ENCODE assay signal across 19 mouse cellular contexts in the genomic region with DNA sequence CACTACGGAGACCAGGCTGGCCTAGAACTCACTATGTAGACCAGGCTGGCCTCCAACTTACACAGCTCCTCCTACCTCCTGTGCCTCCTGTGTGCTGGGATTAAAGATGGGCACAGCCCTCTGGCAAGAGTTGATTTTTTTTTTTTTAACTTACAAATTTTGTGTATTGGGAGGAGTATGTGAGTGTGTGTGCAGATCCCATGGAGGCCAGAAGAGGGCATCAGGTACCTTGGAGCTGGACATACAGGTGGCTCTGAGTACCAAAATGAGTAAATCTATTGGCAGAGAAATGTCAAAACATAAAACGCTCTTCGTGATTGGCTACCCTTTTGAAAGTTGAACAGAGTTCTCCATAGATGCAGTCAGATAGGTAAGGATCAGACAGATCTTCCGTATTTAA. TPM values are rescaled to one million over a fixed set of nuclear protein-coding genes. Genes with fewer than 3 reads are reported as not detected.
A peak's percentile ranks its signal among the peaks of the same experiment; 100 is the strongest.
DNase-seq lines count a peak whose midpoint lies in the region; ATAC-seq and TF ChIP-seq lines count a peak whose summit lies in the region.
"Had no signal": no experiment of that assay in that cellular context is flagged by ENCODE, and none has a peak within 500 bp of the region (broad histone marks: within the 10 kb centered on the region; RNA-seq: fewer than 3 reads in every experiment).

No protein-coding gene starts in this region.

- H3K4me1 ChIP-seq in cerebellum, adult 2 months (ENCODE audit: control insufficient read depth, insufficient read depth, low read length) = no peaks in the 10 kb centered on the region
- no peaks in the 10 kb centered on the region; the same call in 1 of the 2 replicates for H3K4me1 ChIP-seq in lung, postnatal 0 days (ENCODE audit: insufficient read depth, low read depth, low read length)
- H3K4me1 ChIP-seq: embryonic facial prominence, embryonic 12.5 days had no signal

- TF ChIP-seq CTCF in cerebellum, adult 2 months (IDR thresholded peaks at IDR 0.05; ENCODE audit: borderline replicate concordance, insufficient read depth, low read depth, low read length) = peak; percentile 7; the same call in 1 of the 2 replicates
- peak; percentile 27 for TF ChIP-seq CTCF in lung, postnatal 0 days (IDR thresholded peaks at IDR 0.05)

- no peaks in the 10 kb centered on the region for H3K9me3 ChIP-seq in lung, postnatal 0 days (ENCODE audit: low read length)
- H3K9me3 ChIP-seq: embryonic facial prominence, embryonic 12.5 days; forebrain, embryonic 10.5 days had no signal

- no peak for TF ChIP-seq EP300 in lung, postnatal 0 days (IDR thresholded peaks at IDR 0.05)

- no peak overlapping the region for H3K9ac ChIP-seq in lung, postnatal 0 days (replicated peaks; ENCODE audit: low read depth)
- H3K9ac ChIP-seq: embryonic facial prominence, embryonic 12.5 days; limb, embryonic 13.5 days had no signal

- ATAC-seq in lung, postnatal 0 days = no peak
- no peak for ATAC-seq in inflammation-experienced regulatory T-cells, adult 6 months

- H3K27me3 ChIP-seq in cerebellum, adult 2 months (ENCODE audit: control insufficient read depth, insufficient read depth, low read length) = no peaks in the 10 kb centered on the region
- H3K27me3 ChIP-seq in lung, postnatal 0 days (replicated peaks; ENCODE audit: insufficient read depth, low read length) = no peaks in the 10 kb centered on the region
- no peaks in the 10 kb centered on the region for H3K27me3 ChIP-seq in splenic B cell, adult 2 months (ENCODE audit: control insufficient read depth, insufficient read depth, low read length, poor library complexity, severe bottlenecking)
- H3K27me3 ChIP-seq: embryonic facial prominence, embryonic 12.5 days; limb, embryonic 13.5 days had no signal

- no peak overlapping the region for H3K27ac ChIP-seq in cerebellum, adult 2 months (ENCODE audit: insufficient read depth, low read length)
- no peak overlapping the region for H3K27ac ChIP-seq in lung, postnatal 0 days (ENCODE audit: low read length)
- H3K27ac ChIP-seq: embryonic facial prominence, embryonic 12.5 days; forebrain, embryonic 10.5 days; left cerebral cortex, adult 2 months; limb, embryonic 13.5 days had no signal

- TF ChIP-seq POLR2A in cerebellum, adult 2 months (IDR thresholded peaks at IDR 0.05; ENCODE audit: borderline replicate concordance, insufficient read depth, low read length) = no peak

- H3K4me2 ChIP-seq in lung, postnatal 0 days (replicated peaks; ENCODE audit: low read depth, low read length) = no peak overlapping the region
- H3K4me2 ChIP-seq: embryonic facial prominence, embryonic 12.5 days; limb, embryonic 13.5 days; midbrain, embryonic 11.5 days had no signal

- H3K4me3 ChIP-seq in cerebellum, adult 2 months (replicated peaks; ENCODE audit: insufficient read depth, low read depth, low read length) = no peak overlapping the region
- no peak overlapping the region for H3K4me3 ChIP-seq in lung, postnatal 0 days (ENCODE audit: low read depth, low read length)
- H3K4me3 ChIP-seq: embryonic facial prominence, embryonic 12.5 days; forebrain, embryonic 10.5 days; left cerebral cortex, adult 2 months; limb, embryonic 13.5 days; myocyte had no signal

- H3K36me3 ChIP-seq in lung, postnatal 0 days (ENCODE audit: insufficient read depth, low read length) = no peaks in the 10 kb centered on the region
- no peaks in the 10 kb centered on the region for H3K36me3 ChIP-seq in splenic B cell, adult 2 months (ENCODE audit: control insufficient read depth, insufficient read depth, low read length, poor library complexity, severe bottlenecking)
- H3K36me3 ChIP-seq: embryonic facial prominence, embryonic 12.5 days; forebrain, embryonic 10.5 days; limb, embryonic 13.5 days had no signal

- no peak for DNase-seq in cerebellum, adult 2 months
- DNase-seq in cerebellum, adult 11-12 months = no peak
- DNase-seq in lung, postnatal 0 days (ENCODE audit: low spot score) = no peak
- DNase-seq in lung, adult 18-20 months = no peak
- DNase-seq in R1 (ENCODE audit: low read depth, low spot score) = peak; percentile 83
- DNase-seq in splenic B cell, adult 2 months (ENCODE audit: low read depth, low spot score) = peak; percentile 33
- no peak for DNase-seq in adrenal gland, postnatal 25 days
- DNase-seq: adrenal gland, postnatal 10 days; cerebellum, postnatal 36 days; lung, postnatal 10 days; right cerebral cortex, postnatal 14 days; thymus, postnatal 36 days had no signal

- WGBS in cerebellum, adult 2 months = 96% methylated on average over 4 of the region's 4 CpGs
- 95% methylated on average over 4 of the region's 4 CpGs for WGBS in lung, postnatal 0 days

RNA-seq across cellular contexts. Expression of gene Agtpbp1, which starts 4.1 kb away (rescaled TPM):
- 103 and 114 TPM in 2 replicates for polyA plus RNA-seq in cerebellum, adult 2 months (2012; rRNA removed)
- polyA plus RNA-seq in lung, postnatal 0 days (2015; fragmentation: Nextera tagmentation; extraction: Ambion mirVana) = 14.1 and 17.3 TPM in 2 replicates
- total RNA-seq in adrenal gland, postnatal 25 days (2021) = 38.4 and 38.7 TPM in 2 replicates
- 10 to 100 TPM; 18.0 to 23.2 (median 18.3) TPM for polyA plus RNA-seq in inflammation-experienced regulatory T-cells, adult 6 months (2017; shearing (Covaris generic))

RNA-seq across cellular contexts. Expression of gene Naa35, which starts 4.1 kb away (rescaled TPM):
- polyA plus RNA-seq in cerebellum, adult 2 months (2012; rRNA removed) = 76.9 and 91.6 TPM in 2 replicates
- 43.3 and 53.5 TPM in 2 replicates for polyA plus RNA-seq in lung, postnatal 0 days (2015; fragmentation: Nextera tagmentation; extraction: Ambion mirVana)
- total RNA-seq in adrenal gland, postnatal 25 days (2021) = 63.1 and 68.0 TPM in 2 replicates
- 10 to 100 TPM; 93.0 to 99.2 (median 98.7) TPM for polyA plus RNA-seq in inflammation-experienced regulatory T-cells, adult 6 months (2017; shearing (Covaris generic))

Comparison
In these comparisons a context has a peak if more than half of its experiments do, and no peak if none do; other contexts are left out.
1. DNase-seq: peak in R1 (single experiment) and splenic B cell, adult 2 months (single experiment); none in cerebellum, adult 2 months (0 of 2), cerebellum, adult 11-12 months (single experiment), lung, postnatal 0 days (single experiment), lung, adult 18-20 months (0 of 2) and adrenal gland, postnatal 25 days (single experiment).